Mouse (Mus musculus): ENCODE results near the gene Agbl1. TPM values are rescaled to one million over a fixed set of nuclear protein-coding genes. Genes with fewer than 3 reads are reported as not detected.
"Not testable (repeated sequence)": the region's sequence is repeated elsewhere in the genome, so short reads cannot be mapped to it uniquely, and the experiment has no call there.

Agbl1 gene
- 0.08 TPM in 1 of 2 replicates, not detected in the other for polyA plus RNA-seq (2016; fragmentation: Nextera tagmentation; extraction: Ambion mirVana)

DNA sequence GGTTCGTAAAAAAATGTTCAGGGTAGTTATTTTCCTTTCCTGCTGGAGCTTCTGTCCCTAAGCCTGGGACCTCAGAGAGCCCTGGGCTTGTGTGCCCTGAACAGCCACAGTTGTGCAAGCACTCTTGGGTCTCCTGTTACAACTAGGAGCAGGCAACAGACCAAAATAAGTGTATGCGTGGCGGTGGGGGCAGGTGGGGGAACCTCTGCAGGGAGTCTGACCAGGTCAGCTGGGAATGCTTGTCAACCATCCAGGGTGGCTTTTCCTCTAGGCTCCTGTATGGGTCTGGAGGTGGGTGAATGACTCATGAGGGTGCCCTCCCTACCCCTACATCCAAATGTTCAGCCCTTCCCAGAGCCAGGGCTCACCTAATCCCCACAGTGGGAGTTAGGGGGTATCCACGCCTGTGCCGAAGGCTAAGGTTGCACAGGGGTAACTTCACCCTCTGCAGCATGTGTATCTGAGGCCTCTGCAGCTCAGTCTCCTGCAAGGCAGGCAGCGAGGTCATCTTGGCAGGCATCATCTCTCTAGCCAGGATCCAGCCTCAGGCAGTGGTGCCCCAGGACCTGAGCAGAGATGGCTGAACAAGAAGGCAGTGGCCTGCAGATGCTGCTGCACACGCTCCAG is at the start of gene Agbl1:
Gene Agbl1, plus strand, starts transcription at position 577 of the 627 bp plus-strand sequence.
- 48% methylated on average over 7 of the region's 7 CpGs for WGBS
- Histone ChIP-seq H3K36me3 (no peaks in the 10 kb centered on the region), H3K4me3 (no peak within 1 kb of the TSS), H3K27ac (no peak within 1 kb of the TSS), H3K9ac (no peak within 1 kb of the TSS), H3K4me1 (no peaks in the 10 kb centered on the region), H3K27me3 (no peaks in the 10 kb centered on the region), H3K4me2 (replicated peaks) (no peak within 1 kb of the TSS), H3K9me3 (no peaks in the 10 kb centered on the region)
- 0 out of 2 replicates have a peak, but pooled peaks have one; percentile 35 for ATAC-seq (ENCODE audit: insufficient number of reproducible peaks, insufficient read depth, low FRiP score, low TSS enrichment)

DNA sequence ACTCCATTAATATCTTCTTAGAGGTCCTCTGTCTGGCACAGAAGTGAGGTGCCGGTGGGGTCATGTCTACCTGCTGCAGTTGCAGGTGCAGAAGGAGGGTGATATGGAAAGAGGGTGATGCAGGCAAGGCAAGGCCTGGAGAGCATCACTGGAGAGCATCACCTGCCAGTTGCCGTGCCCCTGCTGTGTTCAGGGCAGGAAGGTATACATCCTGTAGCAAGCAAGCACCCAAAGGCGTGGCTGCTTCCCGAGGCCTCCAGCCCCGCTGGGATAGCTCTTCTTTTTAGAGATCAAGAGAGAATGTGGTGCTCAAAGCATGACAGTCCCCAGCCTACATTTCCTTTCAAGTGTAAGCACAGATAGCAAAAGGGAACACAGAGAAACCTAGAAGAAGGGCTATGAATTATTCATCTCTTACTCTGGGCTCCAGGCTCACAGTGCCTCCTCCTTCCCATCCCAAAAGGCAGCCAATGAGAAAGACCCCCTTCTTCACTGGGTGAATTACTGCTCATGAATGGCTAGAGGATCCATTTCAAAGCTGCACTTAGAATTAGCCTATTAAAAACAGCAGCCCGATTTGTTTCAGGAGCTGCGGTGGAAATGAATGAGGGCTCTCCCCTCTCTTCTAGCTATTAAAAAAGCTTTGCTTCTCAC is 44.6 kb upstream of the Agbl1 start:
- Histone ChIP-seq H3K27ac (no peak overlapping the region), H3K27me3 (no peaks in the 10 kb centered on the region), H3K9me3 (no peaks in the 10 kb centered on the region), H3K9ac (no peak overlapping the region), H3K4me2 (replicated peaks) (peak overlapping the region; percentile 19; the same call in 1 of the 2 replicates), H3K4me3 (no peak overlapping the region), H3K36me3 (no peaks in the 10 kb centered on the region), H3K4me1 (no peaks in the 10 kb centered on the region)
- WGBS = 54% methylated on average over 7 of the region's 7 CpGs
- no peak for ATAC-seq (ENCODE audit: insufficient number of reproducible peaks, insufficient read depth, low FRiP score, low TSS enrichment)

DNA sequence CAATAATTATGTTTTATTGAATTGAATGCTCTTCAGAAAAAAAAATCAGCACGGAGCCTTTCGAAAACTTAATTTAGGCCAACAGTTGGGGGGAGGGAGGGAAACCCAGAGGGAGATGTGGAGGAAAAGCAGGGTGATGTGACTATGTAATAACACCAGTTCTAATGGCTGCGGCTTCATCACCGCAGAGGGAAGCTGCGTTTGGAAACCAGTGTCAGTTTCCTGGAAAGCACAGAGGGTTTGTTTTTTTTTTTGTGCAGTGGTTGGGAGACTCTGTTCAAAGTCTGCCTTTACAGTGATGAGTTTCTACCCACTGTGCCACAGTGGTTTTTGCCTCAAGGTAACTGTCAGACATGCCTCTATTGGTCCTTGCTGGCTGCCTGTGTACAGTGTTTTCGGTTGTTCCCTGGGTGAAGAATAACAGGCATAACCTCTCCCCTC is 44.0 kb upstream of the Agbl1 start:
- H3K4me1 ChIP-seq = no peaks in the 10 kb centered on the region
- no peaks in the 10 kb centered on the region for H3K27me3 ChIP-seq
- H3K9me3 ChIP-seq = no peaks in the 10 kb centered on the region
- H3K4me2 ChIP-seq (replicated peaks) = peak overlapping the region; percentile 19; the same call in 1 of the 2 replicates
- WGBS = 23% methylated on average over 6 of the region's 6 CpGs
- no peaks in the 10 kb centered on the region for H3K36me3 ChIP-seq
- H3K4me3 ChIP-seq = no peak overlapping the region
- no peak overlapping the region for H3K9ac ChIP-seq
- no peak overlapping the region for H3K27ac ChIP-seq
- no peak for ATAC-seq (ENCODE audit: insufficient number of reproducible peaks, insufficient read depth, low FRiP score, low TSS enrichment)

DNA sequence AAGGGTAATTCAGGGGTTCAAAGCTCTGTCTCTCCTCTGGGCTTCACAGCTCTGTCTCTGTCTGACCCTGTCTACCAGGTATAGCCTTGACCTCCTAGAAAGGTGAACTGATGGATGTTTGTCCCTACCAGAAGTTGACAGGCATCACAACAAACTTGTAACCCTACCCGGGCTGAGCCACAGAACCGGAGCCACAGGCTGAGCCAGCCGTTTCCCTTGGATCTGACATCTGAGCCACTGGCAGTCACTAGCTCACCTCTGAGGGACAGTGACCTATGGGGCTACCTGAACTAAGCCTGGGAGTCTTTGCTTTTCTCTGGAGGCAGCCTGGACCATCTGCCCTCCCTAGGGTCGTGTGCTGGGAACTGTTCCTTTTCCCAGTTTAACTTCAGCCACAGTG is 11.1 kb upstream of the Agbl1 start:
- Histone ChIP-seq H3K4me2 (replicated peaks) (no peak overlapping the region), H3K36me3 (no peaks in the 10 kb centered on the region), H3K27ac (no peak overlapping the region), H3K9ac (no peak overlapping the region), H3K4me1 (no peaks in the 10 kb centered on the region), H3K9me3 (no peaks in the 10 kb centered on the region), H3K4me3 (no peak overlapping the region), H3K27me3 (no peaks in the 10 kb centered on the region)
- WGBS = 49% methylated on average over 4 of the region's 4 CpGs
- ATAC-seq (ENCODE audit: insufficient number of reproducible peaks, insufficient read depth, low FRiP score, low TSS enrichment) = no peak

DNA sequence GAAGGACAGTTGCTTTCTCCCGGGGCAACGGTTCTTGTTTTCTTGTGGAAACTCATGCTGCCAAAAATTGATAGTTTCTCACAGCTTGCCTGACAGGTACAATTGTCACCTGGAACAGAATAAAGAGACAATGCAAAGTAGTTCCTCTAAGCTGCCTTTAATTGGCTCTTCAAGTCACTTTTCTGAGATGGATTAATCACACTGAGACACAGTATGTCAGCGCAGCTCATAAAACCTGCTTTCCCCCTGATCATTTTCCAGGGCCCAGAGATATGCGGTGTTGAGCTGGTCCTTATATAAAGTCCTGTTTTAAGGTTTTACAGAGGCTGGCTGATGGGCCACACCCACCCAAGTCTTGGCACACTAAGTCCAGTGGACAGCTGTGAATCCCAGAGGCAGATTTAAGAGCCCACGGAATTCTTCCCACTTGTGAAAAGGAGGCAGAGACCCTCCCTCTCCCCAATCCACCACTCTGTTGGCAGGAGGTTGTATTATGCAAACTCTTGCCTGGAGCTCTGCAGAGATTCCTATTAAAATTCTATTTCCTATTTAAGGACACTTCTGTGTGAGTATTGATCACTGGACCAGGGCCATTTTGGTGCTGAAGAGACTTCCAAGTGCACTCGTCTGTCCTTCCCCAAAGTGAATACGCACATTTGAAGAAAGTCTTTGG is 9.8 kb upstream of the Agbl1 start:
- H3K4me1 ChIP-seq = no peaks in the 10 kb centered on the region
- no peak overlapping the region for H3K4me3 ChIP-seq
- WGBS = 75% methylated on average over 7 of the region's 7 CpGs

DNA sequence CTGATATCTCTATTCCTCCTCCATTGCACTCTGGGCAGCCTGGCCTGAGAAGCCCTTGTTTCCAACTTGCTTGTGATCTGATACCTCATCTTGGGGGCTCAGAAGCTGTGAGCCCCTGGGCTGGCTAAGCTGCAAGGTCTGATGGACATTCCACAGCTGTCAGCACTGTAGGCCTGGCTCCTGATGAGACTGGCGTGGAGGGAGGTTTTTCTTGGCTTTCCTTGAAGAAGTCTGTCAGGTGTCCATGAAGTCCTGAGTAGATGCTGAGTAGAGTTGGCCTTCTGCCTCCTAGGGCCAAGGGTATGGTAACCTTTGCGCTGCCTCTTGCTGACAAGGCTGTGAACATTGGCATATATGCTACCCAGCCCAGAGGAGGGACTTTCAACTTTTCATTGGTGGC is 7.0 kb upstream of the Agbl1 start:
- no peak overlapping the region for H3K27ac ChIP-seq
- no peaks in the 10 kb centered on the region for H3K36me3 ChIP-seq
- H3K9ac ChIP-seq = no peak overlapping the region
- no peak for ATAC-seq (ENCODE audit: insufficient number of reproducible peaks, insufficient read depth, low FRiP score, low TSS enrichment)
- H3K9me3 ChIP-seq = no peaks in the 10 kb centered on the region
- no peak overlapping the region for H3K4me3 ChIP-seq
- H3K4me1 ChIP-seq = no peaks in the 10 kb centered on the region
- no peaks in the 10 kb centered on the region for H3K27me3 ChIP-seq
- no peak overlapping the region for H3K4me2 ChIP-seq (replicated peaks)
- WGBS = 76% methylated on average over 2 of the region's 2 CpGs

More for the DNA sequence above, 9.8 kb upstream of the Agbl1 start:
- no peaks in the 10 kb centered on the region for H3K27me3 ChIP-seq
- H3K9ac ChIP-seq = no peak overlapping the region
- no peaks in the 10 kb centered on the region for H3K9me3 ChIP-seq
- ATAC-seq (ENCODE audit: insufficient number of reproducible peaks, insufficient read depth, low FRiP score, low TSS enrichment) = no peak
- H3K4me2 ChIP-seq (replicated peaks) = no peak overlapping the region
- no peak overlapping the region for H3K27ac ChIP-seq
- no peaks in the 10 kb centered on the region for H3K36me3 ChIP-seq

DNA sequence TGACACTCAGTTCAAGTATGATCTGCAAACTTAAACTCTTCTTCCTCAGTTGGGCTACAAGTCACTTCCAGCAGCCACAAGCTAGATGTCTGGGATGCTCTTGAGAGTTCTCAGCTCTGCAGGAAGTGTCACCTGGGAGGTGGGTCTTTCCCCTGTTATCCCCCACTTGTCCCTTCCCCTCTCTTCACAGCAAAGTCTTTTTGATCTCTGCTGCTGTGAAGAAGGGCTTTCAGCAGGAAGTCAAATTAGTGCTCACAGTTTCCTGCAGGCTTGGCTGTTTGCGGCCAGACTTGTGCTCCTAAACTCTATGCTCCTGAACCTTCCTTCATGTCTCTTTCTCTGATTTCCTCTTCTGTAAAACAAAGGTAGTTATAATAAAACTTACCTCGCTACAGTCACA is 806 bp upstream of the Agbl1 start:
- no peaks in the 10 kb centered on the region for H3K36me3 ChIP-seq
- H3K4me3 ChIP-seq = no peak overlapping the region
- no peak overlapping the region for H3K4me2 ChIP-seq (replicated peaks)
- no peaks in the 10 kb centered on the region for H3K9me3 ChIP-seq
- no peak overlapping the region for H3K27ac ChIP-seq
- H3K9ac ChIP-seq = no peak overlapping the region
- WGBS = 30% methylated on average over 2 of the region's 2 CpGs
- no peaks in the 10 kb centered on the region for H3K4me1 ChIP-seq
- no peak for ATAC-seq (ENCODE audit: insufficient number of reproducible peaks, insufficient read depth, low FRiP score, low TSS enrichment)
- no peaks in the 10 kb centered on the region for H3K27me3 ChIP-seq

DNA sequence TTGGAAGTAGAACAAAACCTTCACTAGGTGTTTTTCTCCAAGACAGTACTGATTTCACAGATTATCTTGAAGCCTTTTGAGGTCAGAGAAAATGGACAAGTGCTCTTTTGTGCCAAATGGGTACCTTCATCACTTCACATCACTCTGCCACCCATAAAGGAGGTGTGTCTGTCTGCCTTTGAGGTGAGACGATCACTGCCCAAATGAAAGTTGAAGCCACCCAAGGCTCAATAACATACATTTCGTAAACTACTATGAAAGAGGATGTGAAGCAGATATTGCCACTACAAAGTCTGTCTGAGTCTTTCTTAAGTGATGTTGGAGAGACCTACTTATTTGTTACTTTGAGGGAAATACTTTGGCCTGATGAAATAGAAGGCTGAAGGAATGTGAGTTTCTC is 4.6 kb downstream of the Agbl1 start:
- no peaks in the 10 kb centered on the region for H3K4me1 ChIP-seq
- ATAC-seq (ENCODE audit: insufficient number of reproducible peaks, insufficient read depth, low FRiP score, low TSS enrichment) = no peak
- H3K27ac ChIP-seq = no peak overlapping the region
- H3K9ac ChIP-seq = no peak overlapping the region
- WGBS = 84% methylated on average over 2 of the region's 2 CpGs
- no peak overlapping the region for H3K4me3 ChIP-seq
- no peaks in the 10 kb centered on the region for H3K36me3 ChIP-seq
- H3K4me2 ChIP-seq (replicated peaks) = no peak overlapping the region
- H3K27me3 ChIP-seq = no peaks in the 10 kb centered on the region
- no peaks in the 10 kb centered on the region for H3K9me3 ChIP-seq

DNA sequence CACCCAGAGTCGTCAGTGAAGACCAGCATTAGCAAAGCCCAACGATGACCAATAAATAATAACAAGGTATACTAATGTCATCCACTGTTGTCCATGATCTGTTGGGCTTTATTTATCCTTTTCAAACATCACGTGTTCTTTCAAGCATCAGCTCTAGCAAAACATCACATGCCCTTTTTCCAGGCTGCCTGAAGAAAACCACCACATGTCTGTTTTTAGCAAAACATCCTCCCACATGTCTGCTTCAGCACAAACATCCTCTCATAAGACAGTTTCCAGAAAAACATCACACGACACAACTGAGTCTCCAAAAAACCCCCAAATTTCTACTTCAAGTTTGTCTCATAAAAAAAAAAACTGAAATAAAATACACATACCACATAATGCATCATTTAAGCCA is 7.8 kb downstream of the Agbl1 start:
- H3K9me3 ChIP-seq = no peaks in the 10 kb centered on the region
- H3K27ac ChIP-seq = no peak overlapping the region
- H3K4me3 ChIP-seq = no peak overlapping the region
- no peaks in the 10 kb centered on the region for H3K27me3 ChIP-seq
- no peaks in the 10 kb centered on the region for H3K36me3 ChIP-seq
- WGBS = 82% methylated on average over 4 of the region's 4 CpGs
- no peak overlapping the region for H3K4me2 ChIP-seq (replicated peaks)
- H3K9ac ChIP-seq = no peak overlapping the region
- no peak for ATAC-seq (ENCODE audit: insufficient number of reproducible peaks, insufficient read depth, low FRiP score, low TSS enrichment)
- H3K4me1 ChIP-seq = no peaks in the 10 kb centered on the region

DNA sequence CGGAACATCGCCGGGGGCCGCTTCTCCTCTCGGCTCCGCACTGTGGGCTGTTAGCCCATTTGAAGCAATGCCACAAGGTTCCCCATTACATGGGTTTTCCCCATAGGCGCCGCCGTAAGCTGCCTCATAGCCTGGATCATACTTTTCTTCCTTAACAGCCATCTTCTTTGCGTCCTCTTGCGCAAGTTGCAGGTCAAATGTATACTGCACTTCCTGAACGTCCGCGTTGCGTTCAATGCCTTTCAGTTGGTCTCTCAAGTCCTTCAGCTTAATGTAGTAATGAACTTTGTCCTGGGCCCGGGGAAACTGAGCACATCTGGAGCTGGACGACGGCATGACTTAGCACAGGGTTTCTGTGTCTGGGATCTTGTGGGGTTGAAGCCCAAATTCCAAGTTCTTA is 15.2 kb downstream of the Agbl1 start:
- H3K27me3 ChIP-seq; H3K9me3 ChIP-seq; H3K4me3 ChIP-seq; ATAC-seq (ENCODE audit: insufficient number of reproducible peaks, insufficient read depth, low FRiP score, low TSS enrichment); H3K4me1 ChIP-seq; H3K27ac ChIP-seq; H3K9ac ChIP-seq; H3K36me3 ChIP-seq; H3K4me2 ChIP-seq (replicated peaks): not testable (repeated sequence)
- 95% methylated on average over 18 of the region's 18 CpGs for WGBS

DNA sequence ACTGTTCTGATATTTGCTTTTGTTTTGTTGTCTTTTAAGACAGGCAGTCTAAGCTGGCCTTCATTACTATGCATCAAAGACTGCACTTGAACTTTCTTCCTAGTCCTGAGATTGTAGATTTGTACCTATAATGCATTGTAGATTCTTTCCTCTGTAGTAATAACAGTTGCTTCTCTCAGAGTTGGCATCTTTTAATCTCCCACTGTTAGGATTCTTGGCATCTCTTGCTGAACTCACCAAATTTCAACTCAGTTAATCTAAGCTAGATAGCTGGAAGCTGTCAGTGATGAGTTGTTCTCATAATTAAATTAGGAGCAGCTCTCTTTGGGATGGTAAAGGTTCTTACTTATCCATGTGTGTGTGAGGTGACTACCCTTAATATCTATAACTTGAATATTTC is 45.4 kb downstream of the Agbl1 start:
- H3K9me3 ChIP-seq = no peaks in the 10 kb centered on the region
- no peak for ATAC-seq (ENCODE audit: insufficient number of reproducible peaks, insufficient read depth, low FRiP score, low TSS enrichment)
- no peak overlapping the region for H3K9ac ChIP-seq
- no peak overlapping the region for H3K4me3 ChIP-seq
- no peaks in the 10 kb centered on the region for H3K27me3 ChIP-seq
- H3K27ac ChIP-seq = no peak overlapping the region
- no peaks in the 10 kb centered on the region for H3K4me1 ChIP-seq
- no peak overlapping the region for H3K4me2 ChIP-seq (replicated peaks)
- H3K36me3 ChIP-seq = no peaks in the 10 kb centered on the region

DNA sequence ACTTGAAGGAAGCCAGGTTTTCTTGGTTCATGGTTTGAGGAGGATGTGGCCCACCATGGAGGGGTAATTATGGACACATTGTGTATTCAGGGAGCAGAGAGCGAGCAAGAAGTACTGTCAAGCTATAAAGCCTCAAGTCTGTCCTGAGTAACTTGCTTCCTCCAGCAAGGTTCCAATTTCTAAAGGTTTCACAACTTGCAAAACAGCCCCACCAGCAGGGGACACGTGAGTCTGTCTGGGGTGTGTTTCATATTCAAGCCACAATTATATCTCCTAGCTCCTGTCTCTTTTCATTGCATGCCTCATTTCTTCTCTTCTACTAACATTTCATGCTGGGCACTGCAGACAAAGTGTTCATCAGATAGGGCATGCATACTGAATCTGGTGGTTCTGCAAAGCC is 53.1 kb downstream of the Agbl1 start:
- no peak for ATAC-seq (ENCODE audit: insufficient number of reproducible peaks, insufficient read depth, low FRiP score, low TSS enrichment)
- no peak overlapping the region for H3K27ac ChIP-seq

More for the DNA sequence above, 53.1 kb downstream of the Agbl1 start:
- H3K4me2 ChIP-seq (replicated peaks) = no peak overlapping the region
- H3K36me3 ChIP-seq = no peaks in the 10 kb centered on the region
- H3K4me3 ChIP-seq = no peak overlapping the region
- no peak overlapping the region for H3K9ac ChIP-seq
- H3K9me3 ChIP-seq = no peaks in the 10 kb centered on the region
- WGBS = 53% methylated on average over 2 of the region's 2 CpGs
- H3K27me3 ChIP-seq = no peaks in the 10 kb centered on the region
- H3K4me1 ChIP-seq = no peaks in the 10 kb centered on the region

Measured in embryonic facial prominence, embryonic 12.5 days (tissue).